Mouse (Mus musculus): ENCODE data around the gene Pmepa1.

Pmepa1 gene

DNA sequence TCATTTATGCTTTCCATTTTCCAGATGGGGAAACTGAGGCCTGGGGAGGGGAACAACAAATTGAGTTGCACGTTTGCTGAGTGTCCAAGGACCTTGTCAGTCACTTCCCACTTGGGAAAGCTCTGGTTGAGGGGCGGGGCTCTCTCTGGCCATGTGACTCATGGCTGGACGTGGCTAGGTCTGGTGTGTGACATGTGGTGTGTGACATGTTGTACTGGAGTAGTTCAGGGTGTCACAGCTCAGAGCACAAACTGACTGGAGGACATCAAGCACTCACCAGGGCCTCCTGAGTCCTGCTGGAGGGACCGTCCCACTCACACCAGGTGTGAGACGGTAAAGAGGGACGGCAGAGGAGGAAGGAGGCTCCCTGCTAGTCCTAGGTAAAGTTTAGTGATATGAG lies 91.1 kb downstream of the Pmepa1 start:
- peak in 1 of 2 experiments; percentile 1 for DNase-seq (ENCODE audit: low spot score in 2 of 2)

DNA sequence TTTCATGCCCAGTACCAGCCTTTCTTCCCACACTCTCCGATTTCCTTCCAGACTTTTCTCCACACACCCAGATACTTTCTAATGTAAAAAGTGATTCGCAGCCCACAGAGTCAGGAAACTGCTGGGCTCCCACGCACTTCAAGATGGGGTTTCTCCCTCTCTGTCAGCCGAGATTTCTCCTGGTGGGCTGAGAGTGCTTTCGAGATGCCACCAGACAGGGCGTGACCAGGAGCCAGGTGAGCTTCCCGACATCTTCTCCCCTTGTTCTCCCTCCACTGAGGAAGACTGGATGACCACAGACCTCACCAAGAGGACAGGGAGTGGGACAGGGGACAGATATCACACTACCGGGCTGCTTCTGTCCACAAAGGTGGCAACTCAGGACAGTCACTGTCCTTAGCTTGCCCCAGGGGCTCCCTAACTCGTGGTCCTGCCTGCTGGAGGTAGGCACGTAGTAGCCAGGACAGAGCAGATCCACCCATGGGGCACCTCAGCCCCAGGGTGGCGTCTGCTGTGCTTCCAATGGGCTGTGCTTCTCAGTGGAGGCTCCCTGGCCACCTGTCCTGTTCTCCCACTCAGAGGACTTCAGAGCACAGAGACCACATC lies 91.8 kb downstream of the Pmepa1 start:
- peak; percentile 4 for DNase-seq (ENCODE audit: low spot score in 2 of 2)

DNA sequence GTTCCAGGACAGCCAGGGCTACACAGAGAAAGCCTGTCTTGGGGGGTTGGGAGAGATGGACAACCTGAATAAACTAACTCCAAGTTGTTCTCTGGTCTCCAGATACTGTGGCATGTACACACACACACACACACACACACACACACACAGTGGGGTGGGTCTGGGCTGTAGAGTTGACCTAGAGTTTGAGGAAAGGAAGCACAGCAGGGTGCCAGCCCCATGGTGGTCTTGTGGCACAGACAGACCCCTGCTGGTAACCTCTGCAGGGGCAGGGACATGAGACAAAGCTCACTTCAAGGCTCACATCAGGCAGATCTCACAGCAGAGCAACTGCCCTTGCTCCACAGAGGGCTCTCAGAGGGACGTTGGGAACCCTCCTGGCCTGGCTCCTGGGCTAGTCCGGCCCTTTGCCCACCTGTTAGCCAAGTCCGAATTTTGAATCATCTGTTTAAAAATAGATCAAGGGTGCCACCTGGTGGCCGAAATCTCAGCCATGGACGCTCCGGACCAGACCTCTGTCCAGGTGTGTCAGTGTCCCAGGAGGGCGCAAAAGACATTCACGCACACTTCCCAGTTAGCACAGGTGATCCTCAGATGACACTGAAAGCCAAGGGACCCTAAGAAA lies 92.4 kb downstream of the Pmepa1 start:
- peak; percentile 61 to 65 for DNase-seq (ENCODE audit: low spot score in 2 of 2)

DNA sequence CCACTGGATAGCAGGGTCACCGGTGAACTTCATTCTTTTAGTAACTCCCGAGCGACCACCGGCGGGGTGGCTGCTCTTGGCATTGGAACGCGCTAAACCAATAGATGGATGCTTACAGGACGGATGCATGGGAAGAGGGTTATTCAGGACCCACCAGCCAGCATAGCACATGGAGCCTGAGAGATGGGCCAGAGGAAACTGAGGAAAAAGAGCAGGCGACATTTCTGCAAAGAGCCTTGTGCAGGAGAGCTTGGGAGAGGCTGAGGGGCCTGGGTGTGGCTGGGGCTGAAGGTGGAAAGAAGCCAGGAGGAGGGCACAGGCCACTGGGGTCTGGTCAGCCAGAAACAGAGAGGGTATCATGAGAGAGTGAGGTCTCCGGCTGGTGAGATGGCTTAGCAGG lies 93.0 kb downstream of the Pmepa1 start:
- DNase-seq (ENCODE audit: low spot score in 2 of 2): no peak

DNA sequence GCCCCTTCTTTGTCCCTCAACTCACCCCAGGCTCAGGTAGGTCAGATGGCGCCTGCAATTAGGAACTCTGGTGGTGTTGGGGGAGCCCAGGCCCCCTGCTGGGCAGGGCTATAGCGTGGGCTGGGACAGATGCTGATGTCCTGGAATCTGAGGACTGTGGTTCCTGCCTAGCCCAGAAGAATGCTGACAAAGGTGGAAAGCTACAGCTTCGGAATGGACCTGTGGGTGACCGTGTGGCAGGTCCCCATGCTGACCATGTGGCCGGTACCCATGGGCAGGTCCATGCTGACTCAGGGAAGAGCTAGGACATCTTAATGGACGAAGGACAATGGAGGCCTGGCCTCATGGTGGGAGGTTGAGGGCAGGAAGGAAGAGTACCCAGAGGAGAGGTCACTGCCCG lies 93.5 kb downstream of the Pmepa1 start:
- DNase-seq (ENCODE audit: low spot score in 2 of 2): peak in 1 of 2 experiments; percentile 3

DNA sequence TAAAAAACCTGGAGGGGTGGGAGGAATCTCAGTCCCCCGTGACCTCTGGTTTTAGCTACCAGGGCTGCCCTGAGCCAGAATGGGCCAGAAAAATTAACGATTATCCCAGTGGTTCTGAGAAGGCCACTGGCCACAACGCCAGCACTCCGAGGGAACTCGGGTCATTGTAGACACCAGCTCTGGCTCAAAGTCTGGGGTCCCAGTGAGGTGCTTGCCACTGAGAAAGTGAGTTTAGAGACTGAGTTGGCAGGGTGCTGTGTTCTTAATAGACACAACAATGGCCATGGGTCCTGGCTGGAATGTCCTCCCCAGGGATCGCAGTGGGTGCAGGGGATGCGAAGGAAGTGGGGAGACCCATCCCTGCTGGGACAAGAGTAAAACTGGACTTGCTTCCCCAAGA lies 94.4 kb downstream of the Pmepa1 start:
- DNase-seq (ENCODE audit: low spot score in 2 of 2): peak in 1 of 2 experiments; percentile 2

DNA sequence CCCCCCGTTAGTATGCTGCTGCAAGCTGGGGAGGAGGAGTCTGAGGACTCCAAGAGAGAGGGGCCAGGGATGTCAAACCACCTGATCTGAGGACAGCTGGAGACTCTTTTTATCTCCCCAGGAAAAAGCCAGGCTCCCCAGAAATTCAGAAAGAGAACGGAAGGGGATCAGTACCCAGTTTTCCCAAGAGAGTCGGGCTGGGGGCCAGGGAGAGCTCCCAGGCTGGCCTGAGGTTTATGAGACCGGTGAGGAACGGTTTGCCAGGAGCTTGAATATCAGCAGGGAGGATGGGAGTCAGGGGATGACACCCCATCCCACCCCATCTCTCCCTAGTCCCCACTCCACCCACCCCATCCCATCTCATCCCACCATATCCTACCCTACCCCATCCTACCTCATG lies 94.8 kb downstream of the Pmepa1 start:
- peak in 1 of 2 experiments; percentile 2 for DNase-seq (ENCODE audit: low spot score in 2 of 2)

DNA sequence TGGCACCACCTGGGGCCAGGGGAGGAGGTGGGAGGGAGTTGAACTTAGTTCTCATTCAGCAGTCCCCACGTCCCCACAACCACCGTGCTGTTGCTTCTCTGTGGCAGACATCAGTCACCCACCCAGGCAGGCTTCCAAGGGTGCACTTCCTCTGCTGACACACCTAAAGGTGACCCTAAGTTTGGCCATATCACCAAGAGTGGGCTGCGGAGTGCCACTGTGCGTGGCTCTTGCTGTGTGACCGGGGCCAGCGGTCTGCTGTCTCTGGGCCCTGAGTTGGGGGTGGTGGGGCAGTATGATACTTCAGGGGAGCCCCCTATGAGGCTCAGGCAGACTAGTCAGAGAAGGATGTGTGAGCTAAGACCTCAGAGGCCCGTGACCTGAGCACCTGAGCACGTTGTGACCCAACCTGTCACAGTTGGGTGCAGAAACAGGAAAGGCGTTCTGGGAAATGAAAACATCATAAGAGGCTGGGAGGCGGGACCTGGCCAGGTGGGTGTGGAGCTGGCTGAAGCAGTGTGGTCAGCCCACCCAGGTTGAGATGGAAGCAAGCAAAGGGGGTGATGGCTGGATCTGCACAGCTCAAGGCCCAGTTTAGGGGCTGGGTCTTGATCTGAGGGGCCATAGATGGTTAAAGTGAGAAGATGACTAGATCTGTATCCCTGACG lies 95.5 kb downstream of the Pmepa1 start:
- DNase-seq (ENCODE audit: low spot score in 2 of 2): peak in 1 of 2 experiments; percentile 2

DNA sequence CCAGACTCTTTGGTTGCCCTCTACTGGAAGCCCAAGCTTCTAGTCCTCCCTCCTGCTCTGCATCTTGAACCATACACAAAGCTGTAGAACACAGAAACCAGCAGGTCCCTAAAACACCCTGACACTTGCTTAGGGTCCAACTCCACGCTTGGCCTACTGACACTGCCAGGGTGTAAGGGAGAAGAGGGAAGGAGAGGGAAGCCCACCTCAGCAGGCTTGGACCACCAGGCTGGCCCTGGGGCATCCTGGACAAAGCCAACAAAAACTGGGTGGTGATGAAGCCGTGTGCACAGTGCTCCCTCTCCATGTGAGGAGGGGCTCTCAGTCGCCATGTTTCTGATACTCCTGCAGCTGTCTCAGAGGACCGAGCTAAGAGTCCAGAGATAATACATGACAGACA lies 96.3 kb downstream of the Pmepa1 start:
- DNase-seq (ENCODE audit: low spot score in 2 of 2): peak in 1 of 2 experiments; percentile 2

DNA sequence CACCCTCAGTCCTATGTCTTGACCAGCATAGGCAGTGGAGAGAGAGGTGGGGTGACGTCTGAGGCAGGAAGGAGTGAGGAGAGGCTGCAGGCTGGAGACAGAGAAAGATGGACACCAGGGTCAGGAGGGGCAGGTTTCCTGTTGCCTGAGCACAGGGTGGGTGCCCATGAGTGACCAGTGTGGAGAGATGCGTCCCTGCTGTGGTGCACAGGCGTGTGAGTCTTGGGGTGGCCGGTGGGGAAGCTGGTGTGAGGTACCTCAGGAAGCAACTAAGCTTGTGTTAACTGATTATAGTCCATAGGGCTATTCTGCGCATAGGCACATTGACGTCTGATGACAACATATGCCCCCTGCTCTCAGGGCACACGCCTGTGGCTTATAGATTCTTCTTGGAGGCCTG lies 97.3 kb downstream of the Pmepa1 start:
- peak in 1 of 2 experiments; percentile 3 for DNase-seq (ENCODE audit: low spot score in 2 of 2)

DNA sequence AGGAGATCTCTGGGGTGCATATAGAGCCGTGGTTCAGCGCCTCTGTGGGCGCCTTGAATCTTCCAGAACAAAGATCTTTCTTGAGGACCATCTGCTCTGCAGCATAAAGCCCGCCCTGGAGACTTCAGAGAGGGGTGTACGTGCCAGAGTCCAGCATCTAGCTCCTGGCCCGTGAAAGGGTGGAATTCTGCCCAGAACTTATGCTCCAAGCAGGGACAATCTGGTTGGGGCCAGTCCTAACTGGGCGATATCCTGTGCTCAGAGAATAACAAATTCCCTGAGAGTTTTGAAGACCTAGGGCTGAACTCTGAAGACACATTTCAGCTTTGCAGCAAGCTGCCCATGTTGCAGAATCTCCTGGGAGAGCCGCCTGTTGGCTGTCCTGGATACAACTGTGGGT lies 98.4 kb downstream of the Pmepa1 start:
- peak in 1 of 2 experiments; percentile 1 for DNase-seq (ENCODE audit: low spot score in 2 of 2)

DNA sequence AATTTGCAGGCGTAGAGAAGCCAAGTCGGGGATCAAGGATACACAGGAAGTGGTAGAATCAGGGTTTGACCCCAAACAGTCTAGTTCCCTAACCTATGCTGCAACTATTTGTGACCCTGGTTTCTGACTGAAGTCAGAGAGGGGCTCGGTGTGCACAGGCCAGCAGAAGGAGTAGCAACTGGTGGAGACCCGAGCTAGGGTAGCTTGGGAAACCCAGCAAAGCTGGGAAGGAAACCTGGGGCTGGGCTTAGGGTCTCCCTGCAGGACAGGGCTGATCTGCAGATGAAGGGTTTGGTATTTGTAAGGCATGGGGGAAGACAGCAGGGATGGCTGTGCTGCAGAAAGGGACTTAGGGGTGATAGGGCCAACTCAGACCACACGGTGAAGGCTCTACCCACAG lies 98.9 kb downstream of the Pmepa1 start:
- DNase-seq (ENCODE audit: low spot score in 2 of 2): peak in 1 of 2 experiments; percentile 3

DNA sequence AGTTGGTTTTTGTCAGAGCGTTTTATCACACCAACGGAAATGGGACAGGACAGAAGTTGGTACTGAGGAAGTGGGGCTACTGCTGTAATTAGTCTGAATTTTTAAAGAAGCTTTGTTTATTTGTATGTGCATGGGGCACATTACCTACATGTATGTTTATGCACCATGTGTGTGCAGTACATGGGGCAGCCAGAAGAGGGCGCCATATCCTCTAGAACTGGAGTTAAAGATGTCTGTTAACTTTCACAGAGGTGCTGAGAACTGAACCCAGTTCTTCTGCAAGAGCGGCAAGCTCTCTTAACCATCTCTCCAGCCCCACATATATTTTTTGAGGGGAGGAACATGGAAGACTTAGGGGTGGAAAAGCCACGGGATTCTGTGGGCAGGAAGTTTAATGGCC lies 100.6 kb downstream of the Pmepa1 start:
- DNase-seq (ENCODE audit: low spot score in 2 of 2): peak; percentile 2 to 4

DNA sequence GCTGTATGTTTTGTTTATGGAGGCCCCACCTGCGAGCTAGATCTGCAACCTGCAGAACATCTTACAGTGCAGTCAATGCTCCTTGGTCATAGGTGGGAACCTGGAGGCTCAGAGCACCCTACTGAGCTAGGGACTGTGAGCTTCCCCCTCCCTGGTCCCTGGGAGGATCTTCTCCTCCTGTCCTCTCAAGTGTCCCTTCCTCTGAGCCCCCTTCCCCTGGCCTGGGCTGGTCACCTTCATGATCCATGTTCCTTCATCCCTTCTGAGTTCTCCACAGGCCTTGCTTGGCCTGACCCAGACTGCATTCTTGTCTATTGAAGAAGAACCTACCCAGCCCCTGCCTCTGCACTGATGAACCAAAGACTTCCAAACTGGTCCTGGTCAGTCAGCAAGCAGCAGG lies 101.8 kb downstream of the Pmepa1 start:
- no peak for DNase-seq (ENCODE audit: low spot score in 2 of 2)
